Mouse (Mus musculus) brain, embryonic 14.5 days (tissue): Measurements from ENCODE around the gene Ankrd11.

Source experiments
- CTCF ChIP-seq: fragments of 200-500 bp; IDR thresholded peaks from 2 replicates; pipeline ENCODE4 v1.5.1; 2012; ENCODE audit warnings: inconsistent platforms, mild to moderate bottlenecking, moderate library complexity, borderline replicate concordance; ENCODE audit not compliant: insufficient read depth, insufficient read length; ENCODE audit errors: extremely low read depth
- POLR2A ChIP-seq: fragments of 200-500 bp; IDR thresholded peaks from 2 replicates; pipeline ENCODE4 v1.6.1; 2012; ENCODE audit warnings: mild to moderate bottlenecking, inconsistent platforms, borderline replicate concordance; ENCODE audit not compliant: poor library complexity, insufficient read depth, insufficient read length, severe bottlenecking; ENCODE audit errors: extremely low read depth

GRCm38 (mm10) chr8:122912150-122912549 is 129.9 kb downstream of the Ankrd11 start:
- TF ChIP-seq POLR2A (no peak), CTCF (no peak)
